Mouse (Mus musculus): ENCODE results near the gene Actl7a. TPM values are rescaled to one million over a fixed set of nuclear protein-coding genes. Genes with fewer than 3 reads are reported as not detected.

The Actl7a gene
- polyA plus RNA-seq, 1 experiment from 2014 or later = not detected

Other genes starting within 250 kb of the Actl7a start
- gene Gm26657, start 3.3 kb upstream of the Actl7a start, polyA plus RNA-seq (2014; fragmentation: Nextera tagmentation; extraction: Ambion mirVana) = not detected in 2 replicates
- not detected in 2 replicates for gene Actl7b, start 2.0 kb upstream of the Actl7a start, polyA plus RNA-seq (2014; fragmentation: Nextera tagmentation; extraction: Ambion mirVana)
- gene Elp1, start 58.9 kb downstream of the Actl7a start, polyA plus RNA-seq (2014; fragmentation: Nextera tagmentation; extraction: Ambion mirVana) = 76.9 and 94.1 TPM in 2 replicates
- 17.8 and 19.0 TPM in 2 replicates for gene Fam206a, start 58.9 kb downstream of the Actl7a start, polyA plus RNA-seq (2014; fragmentation: Nextera tagmentation; extraction: Ambion mirVana)
- gene Ctnnal1, start 121.8 kb downstream of the Actl7a start, polyA plus RNA-seq (2014; fragmentation: Nextera tagmentation; extraction: Ambion mirVana) = 14.4 and 22.8 TPM in 2 replicates
- gene Tmem245, start 204.0 kb downstream of the Actl7a start, polyA plus RNA-seq (2014; fragmentation: Nextera tagmentation; extraction: Ambion mirVana) = 9.3 and 11.0 TPM in 2 replicates
- gene Frrs1l, start 247.0 kb downstream of the Actl7a start, polyA plus RNA-seq (2014; fragmentation: Nextera tagmentation; extraction: Ambion mirVana) = 31.6 and 34.5 TPM in 2 replicates